Mouse (Mus musculus) CH12F3 (cell line): Measurements from ENCODE around the gene Pcgf1.

Experiments used
- in situ Hi-C: fragments of 300-500 bp; cut with MboI; formaldehyde crosslinking; loops from 2 replicates; pipeline ENCODE4 v1.14.3; 2020; ENCODE audit warnings: low sequenced_read_pairs

Gene Pcgf1

DNA sequence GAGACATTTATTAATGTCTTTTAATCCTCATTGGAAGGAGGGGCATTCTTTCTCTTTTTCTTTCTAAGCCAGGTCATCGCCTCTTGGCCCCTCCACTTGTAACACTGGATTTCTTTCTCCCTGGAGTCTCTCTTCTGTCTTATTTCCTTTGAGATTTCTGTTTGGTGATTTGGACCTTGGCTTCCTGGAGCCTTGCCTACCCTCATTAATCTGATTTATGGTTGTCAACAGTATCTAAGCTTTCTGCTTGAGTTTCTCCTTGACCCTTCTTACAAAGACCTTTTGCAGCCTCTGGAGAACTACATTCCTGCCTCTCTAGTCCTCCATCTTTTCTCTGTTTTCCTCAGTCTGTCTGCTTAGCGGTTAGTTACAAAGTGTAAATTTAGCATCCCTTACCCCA, 20.7 kb downstream of the Pcgf1 start:
- in situ Hi-C loops, result no loop called here

DNA sequence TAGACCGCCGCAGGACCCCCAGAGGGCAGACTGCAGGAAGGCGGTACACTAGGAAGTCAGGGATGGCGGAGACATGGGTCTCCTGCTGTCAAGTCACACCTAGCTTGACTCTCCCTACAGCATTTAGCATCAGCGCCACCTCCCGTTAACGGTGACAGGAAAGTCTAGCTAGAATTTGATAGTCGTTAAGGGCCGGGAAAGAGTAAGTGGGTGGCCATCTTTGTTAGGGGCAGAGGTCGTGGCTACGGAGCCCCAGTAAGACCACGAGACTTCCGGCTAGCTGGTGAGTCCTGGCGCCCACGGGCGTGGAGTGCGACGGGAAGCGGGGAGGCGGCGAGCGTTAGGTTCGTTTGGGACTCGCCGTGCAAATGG, 23.6 kb downstream of the Pcgf1 start, which contains the start of the genes Ccdc142 and Gm42688:
Ccdc142 (plus strand) TSS at position 286 of the 372 bp plus-strand sequence.
Gm42688 (plus strand) TSS at position 302 of the 372 bp plus-strand sequence.
- in situ Hi-C loops, result no loop called here

DNA sequence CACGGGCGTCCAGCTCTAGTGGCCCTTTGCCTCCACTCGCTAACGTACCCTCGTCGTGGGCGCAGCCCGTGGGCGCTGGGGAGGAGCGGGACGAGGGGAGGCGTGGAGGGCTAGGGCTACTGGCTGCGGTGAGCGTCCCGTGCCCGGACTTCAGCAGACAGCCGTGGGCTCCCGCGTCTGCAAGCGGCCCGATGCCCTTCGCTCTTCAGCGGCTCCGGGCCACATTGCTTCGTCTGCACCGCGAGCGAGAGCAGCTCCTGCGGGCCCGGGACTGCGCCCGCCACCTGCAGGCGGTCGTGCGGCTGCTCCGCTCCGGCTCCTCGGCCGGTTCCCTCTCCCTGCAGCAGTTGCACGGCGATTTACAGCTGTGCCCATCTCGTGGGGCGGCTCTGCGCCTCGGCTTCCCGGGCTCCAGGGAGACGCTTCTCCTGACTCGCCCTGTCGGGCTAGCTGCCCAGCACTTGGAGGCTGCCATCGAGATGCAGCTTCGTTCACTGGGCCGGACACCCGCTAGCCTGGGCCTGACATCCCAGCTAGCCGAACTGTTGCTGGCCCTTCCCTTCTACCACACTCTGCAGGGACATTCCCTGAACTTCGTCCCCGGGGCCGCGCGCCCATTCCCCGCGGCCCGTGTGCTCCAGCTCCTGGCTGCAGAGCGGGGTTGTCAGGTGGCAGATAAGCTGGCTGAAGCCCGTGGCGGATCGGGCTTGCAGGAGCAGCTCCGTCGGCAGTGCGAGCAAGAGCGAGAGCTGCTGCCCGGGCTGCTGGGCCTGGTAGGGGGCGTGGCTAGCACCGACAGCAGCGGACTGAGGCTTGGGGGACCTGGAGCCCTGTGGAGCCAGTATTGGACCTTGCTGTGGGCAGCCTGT, 24.3 kb downstream of the Pcgf1 start:
- in situ Hi-C loops, result no loop called here

DNA sequence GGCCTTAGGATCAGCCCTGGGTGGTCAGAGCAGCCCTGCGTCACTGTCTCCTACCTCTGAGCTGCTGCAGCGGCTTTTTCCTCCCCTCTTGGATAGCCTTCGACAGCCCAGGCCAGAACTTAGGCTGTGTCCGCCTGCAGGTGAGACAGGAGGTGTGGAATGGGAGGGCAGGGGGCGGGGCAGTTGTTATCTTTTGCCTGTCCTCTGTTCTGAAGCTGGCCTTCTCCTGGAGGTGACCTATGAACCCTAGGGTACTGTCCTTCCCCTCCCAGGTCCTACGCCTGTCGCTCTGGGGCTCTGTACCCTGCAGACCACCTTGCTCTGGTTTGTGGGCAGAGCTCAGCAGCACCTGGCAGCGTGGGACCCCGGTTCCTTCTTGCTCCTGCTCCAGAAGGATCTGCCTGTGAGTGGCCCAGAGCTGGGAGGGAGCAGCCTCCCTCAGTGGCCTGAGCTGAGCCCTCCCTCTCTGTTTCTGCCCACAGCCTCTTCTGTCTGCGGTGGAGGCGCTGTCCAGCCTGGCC, 25.5 kb downstream of the Pcgf1 start:
- in situ Hi-C loops, result no loop called here

DNA sequence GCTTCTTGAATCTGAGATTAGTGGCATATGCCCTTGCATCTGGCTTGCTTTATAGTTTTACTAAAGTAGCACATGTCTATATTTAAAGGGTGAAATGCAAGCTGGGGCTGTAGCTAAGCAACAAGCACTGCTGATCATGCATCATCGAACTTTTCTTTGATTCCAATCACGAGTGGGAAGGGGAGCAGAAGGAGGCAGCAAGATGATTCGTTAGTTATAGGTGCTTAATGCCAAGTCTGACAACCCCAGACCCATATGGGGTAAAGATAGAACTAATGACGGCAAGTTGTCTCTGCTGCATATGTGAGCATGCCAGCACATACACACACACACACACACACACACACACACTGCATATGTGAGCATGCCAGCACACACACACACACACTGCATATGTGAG, 26.5 kb downstream of the Pcgf1 start:
- in situ Hi-C loops, result no loop called here

DNA sequence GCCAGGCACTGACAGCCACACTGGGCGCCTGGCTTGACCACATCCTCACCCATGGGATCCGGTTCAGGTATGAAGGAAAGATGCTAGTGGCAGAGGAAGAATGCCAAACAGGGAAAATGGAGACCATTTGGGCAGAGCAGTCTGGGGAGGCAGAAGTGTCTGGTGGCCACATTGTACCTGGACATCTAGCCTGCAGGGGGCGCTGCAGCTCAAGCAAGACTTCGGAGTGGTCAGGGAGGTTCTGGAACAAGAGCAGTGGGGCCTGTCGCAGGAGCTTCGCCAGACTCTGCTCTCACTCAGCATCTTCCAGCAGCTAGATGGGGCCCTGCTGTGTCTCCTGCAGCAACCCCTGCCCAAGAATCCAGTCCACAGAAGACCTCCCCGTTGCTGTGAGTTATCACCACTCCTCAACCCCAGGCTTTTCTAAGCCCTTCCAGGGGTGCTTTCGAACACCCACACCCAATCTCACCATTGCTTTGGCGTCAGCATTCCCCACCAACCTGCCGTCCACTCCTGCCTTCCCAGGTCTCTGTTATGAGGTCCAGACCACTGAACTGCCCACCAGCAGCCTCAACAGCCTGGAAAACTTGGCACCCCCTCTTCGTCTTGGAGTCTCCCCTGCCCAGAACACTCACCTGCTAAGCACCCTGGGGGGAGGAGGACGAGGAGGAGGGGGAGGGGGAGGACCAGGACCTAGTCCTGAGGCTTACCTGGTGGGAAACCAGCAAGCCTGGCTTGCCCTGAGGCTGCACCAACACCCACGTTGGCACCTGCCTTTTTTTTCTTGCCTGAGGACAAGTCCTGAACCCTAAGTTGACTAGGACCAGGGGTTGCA, 30.1 kb downstream of the Pcgf1 start:
- in situ Hi-C loops, result no loop called here

DNA sequence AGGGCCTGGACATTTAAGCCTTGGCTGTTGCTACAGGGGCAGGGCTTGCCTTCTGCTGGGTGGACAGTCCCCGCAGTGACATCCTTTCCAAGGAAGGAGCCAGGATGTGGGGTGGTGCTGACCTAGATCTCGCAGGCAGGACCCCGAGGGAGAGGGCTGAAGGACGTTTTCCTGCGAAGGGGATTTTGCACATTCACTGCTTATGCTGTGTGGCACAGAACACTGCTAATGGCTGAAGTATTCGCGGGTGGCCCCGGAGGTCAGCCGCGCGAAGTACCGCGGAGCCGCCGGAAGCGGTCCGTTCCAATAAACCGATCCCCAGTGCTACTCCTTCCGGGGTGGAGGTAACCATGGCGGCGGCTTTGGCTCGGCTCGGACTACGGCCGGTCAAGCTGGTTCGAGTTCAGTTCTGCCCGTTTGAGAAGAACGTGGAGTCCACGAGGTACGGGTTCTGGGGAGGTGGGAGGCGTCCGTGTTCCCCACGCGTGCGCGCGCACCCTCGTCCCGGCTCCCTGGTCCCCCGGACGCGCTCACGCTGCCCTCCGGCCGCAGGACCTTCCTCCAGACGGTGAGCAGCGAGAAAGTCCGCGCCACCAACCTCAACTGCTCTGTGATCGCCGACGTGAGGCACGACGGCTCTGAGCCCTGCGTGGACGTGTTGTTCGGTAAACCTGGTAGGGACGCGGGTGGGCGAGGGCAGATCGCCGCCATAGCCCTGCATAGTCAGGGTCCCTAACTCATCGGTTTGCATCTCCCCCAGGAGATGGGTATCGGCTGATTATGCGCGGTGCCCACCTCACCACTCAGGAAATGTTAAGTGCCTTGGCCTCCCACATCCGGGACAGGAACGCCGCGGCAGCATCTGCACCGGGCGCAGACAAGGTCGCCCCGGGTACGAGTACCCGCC, 31.3 kb downstream of the Pcgf1 start, which contains the start of gene Mrpl53:
Mrpl53 (plus strand) TSS at position 279 of the 907 bp plus-strand sequence.
- in situ Hi-C loops, result no loop called here

DNA sequence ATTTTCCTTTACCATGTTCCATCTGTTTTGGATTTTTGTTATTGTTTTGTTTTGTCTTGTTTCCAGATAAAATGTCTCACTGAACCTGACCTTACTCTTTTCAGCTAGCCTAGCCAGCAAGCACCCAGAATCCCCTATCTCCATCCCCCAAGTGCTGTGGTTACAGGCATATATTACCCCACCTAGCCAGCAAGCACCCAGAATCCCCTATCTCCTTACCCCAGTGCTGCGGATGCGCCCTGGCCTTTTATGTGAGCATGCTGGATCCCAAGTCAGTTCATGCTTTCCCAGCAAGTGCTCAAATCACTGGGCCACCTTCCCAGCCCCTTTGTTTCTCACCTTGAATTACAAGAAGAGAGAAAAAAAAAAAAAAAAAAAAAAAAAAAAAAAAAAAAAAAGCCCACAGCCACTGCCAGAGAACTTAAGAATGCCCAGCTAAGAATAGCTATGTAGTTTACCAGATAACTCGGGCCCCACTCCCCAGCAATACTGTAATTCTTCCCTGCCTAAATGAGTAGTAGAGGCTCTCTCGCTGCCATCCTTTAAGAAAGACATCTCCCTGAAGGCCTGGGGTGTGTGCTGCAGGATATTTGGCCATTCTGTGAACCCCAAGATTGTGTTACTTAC, 34.0 kb downstream of the Pcgf1 start:
- in situ Hi-C loops, result no loop called here

DNA sequence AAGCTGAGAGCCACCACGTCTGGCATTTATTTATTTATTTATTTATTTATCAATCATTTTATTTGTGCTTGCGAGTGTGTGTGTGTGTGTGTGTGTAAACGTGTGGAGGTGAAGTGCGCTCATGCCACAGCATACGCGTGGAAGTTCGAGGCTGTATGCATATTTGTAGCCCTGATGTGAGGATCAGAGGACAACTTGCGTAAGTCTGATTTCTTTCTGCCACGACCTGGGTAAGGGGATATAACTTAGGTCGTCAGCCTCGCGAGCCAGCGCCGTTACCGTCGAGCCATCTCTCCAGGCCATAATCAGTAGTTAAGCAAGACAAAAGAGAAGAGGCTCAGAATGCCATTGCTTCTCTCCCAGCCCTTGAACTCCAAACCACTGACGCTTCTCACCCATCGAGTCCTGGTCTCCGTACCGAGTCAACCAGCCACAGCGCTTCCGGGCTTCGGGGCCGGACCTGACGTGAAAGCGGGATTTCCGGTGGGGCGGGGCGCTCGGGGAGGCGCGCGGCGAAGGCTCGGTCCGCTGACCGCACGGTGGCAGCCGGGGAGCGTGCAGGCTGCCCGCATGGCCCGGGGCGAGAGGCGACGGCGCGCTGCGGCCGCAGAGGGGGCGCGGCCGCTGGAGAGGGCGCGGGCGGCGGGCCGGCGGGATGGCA, 37.5 kb downstream of the Pcgf1 start, which contains the start of gene Mogs:
Mogs (plus strand) TSS at position 486 of the 661 bp plus-strand sequence.
- in situ Hi-C loops, result no loop called here

DNA sequence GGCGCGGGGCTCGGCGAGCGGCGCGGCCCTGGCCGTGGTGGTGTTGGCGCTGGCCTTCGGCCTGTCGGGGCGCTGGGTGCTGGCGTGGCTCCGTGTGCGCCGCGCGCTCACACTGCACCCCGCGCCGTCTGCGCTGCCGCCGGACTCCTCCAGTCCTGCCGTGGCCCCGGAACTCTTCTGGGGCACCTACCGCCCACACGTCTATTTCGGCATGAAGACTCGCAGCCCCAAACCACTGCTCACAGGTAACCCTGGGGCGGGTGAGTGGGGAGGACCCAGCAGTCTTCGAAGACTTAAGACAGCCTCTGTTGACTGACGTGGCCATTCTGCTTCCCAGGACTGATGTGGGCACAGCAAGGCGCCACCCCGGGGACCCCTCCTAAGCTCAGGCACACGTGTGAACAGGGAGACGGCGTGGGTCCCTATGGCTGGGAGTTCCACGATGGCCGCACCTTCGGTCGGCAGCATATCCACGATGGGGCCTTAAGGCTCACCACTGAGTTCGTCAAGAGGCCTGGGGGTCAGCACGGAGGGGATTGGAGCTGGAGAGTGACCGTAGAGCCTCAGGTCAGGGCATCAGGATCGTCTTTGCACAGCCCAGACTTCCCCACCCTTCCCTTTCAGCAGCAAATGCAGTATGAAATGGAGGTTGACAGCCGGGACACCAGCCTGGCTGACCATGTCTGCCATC, 38.2 kb downstream of the Pcgf1 start:
- in situ Hi-C loops, result no loop called here

DNA sequence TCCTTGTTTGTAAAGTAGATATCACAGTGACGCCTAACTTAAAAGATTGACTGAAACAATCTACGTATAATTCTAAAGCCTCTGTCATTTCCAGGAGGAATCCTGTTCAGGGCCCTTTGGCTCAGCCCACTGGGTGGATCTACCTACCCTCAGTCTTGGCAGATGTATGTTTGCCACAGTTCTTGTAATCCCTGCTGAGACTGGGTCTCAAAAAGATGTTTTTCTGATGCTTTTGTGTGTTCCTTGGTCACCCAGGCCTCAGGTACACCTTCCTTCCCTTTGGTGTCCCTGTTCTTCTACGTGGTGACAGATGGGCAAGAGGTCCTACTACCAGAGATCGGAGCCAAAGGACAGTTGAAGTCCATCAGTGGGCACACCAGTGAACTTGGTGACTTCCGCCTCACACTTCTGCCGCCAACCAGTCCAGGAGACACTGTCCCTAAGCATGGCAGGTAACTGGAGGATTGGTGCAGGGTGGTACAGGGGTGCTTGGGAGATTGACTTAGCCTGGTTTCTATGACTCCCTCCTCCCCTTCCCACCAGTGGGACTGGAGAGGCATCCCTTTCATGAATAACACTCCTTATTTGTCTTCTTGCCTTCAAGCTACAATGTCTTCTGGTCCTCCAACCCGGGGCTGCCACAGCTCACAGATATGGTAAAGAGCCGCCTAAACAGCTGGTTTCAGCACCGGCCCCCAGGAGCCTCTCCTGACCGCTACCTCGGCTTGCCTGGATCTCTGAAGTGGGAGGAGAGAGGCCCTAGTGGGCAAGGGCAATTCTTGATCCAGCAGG, 38.9 kb downstream of the Pcgf1 start:
- in situ Hi-C loops, result no loop called here

DNA sequence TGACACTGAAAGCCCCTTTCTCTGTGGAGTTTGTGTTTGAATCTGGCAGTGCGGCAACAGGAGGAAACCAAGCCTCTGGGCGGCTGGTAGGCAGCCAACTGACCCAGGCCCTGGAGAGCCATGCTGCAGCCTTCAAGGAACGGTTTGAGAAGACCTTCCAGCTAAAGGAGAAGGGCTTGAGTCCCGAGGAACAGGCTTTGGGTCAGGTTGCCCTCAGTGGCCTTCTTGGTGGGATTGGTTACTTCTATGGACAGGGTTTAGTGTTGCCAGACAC, 39.4 kb downstream of the Pcgf1 start:
- in situ Hi-C loops, result no loop called here

DNA sequence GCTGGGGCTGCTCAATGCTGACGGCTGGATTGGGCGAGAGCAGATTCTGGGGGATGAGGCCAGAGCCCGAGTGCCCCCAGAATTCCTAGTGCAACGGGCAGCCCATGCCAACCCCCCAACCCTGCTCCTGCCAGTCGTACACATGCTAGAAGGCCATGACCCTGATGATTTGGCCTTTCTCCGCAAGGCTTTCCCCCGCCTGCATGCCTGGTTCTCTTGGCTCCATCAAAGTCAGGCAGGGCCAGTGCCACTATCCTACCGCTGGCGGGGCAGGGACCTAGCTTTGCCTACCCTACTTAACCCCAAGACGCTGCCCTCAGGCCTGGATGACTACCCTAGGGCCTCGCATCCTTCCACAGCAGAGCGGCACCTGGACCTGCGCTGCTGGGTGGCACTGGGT, 39.9 kb downstream of the Pcgf1 start:
- in situ Hi-C loops, result no loop called here

DNA sequence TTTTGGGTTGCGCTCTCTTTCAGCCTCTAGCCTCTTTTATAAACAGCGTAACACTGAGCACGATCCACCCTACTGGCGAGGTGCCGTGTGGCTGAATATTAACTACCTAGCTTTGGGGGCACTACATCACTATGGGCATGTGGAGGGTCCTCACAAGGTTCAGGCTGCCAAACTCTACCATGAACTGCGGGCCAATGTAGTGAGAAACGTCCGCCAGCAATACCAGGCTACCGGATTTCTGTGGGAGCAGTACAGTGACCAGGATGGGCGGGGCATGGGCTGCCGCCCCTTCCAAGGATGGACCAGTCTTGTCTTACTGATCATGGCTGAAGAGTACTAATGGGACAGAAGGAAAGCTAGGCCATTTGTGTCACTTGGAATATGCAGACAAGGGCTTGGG, 40.7 kb downstream of the Pcgf1 start:
- in situ Hi-C loops, result no loop called here

DNA sequence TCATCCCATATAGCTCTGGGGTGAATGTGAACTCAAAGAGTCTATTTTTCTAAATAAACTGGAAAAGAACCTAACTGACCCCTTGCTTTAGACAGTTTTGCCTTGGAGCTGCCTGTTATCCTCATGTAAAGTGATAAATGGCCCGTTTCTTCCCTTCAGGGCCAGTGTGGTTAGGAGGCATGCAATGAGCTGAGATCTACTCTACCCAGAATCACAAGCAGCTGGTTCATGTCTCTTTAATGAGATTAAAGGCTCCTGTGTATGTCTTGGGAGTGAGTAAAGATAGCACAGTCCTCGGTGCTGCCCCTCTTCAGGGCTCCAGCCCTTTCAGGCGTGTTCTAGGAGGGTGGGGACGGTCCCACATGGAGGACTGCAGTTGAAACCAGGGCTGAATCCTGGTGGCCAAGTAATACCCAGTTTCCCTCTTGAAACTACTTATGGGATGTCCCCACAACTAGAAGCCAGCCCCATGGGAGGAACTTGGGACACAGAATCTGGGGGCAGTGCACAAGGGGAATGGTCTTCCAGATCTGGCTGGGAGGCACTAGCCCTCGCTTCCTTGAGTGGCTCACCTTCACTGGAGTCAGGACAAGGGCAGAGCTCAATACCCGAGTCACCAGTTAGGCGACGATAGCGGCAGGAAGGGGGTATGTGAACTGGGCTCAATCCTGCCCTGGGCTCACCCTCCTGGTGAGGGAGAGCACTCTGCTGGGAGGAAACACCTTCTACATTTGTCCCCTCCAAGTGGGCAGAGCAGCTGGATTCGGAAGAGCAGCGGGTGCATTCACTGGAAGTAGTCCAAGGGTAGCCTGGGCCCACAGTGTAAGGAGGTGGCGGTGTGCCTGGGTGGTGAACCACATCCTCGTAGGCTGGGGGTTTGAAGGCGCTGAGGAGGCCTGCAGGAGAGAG, 41.4 kb downstream of the Pcgf1 start:
- in situ Hi-C loops, result no loop called here

DNA sequence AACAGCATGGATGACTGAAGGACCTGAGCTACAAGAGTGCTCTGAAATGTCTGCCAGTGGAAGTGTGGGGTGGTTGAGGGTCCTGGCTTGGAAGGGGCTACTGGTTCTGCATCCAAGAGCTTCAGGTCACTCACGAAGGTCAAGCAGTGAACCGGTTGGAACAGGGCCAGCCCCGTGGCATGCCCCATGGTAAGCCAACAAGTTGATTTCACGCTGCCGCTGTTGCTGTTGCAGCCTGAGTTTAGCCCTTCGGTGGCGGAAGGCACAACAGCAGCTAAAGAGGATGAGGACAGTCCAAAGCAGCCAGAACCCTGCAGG, 42.0 kb downstream of the Pcgf1 start:
- in situ Hi-C loops, result no loop called here
